Mouse (Mus musculus) bone marrow macrophage, adult 2 months (primary cell): ENCODE data around the gene Sox5. TPM values are rescaled to one million over a fixed set of nuclear protein-coding genes. Genes with fewer than 3 reads are reported as not detected.

Source experiments
- H3K27ac ChIP-seq: 2 replicates; pipeline ENCODE4 v1.5.1; 2012; ENCODE audit warnings: low read depth, low read length; ENCODE audit not compliant: insufficient read depth
- H3K4me1 ChIP-seq: 2 replicates; pipeline ENCODE4 v1.6.1; 2012; ENCODE audit warnings: low read length; ENCODE audit not compliant: control insufficient read depth, insufficient read depth
- H3K4me3 ChIP-seq: 2 replicates; pipeline ENCODE4 v1.5.1; 2012; ENCODE audit warnings: mild to moderate bottlenecking, low read length, moderate library complexity; ENCODE audit not compliant: insufficient read depth
- CTCF ChIP-seq: IDR thresholded peaks from 2 replicates; pipeline ENCODE4 v1.5.1; 2012; ENCODE audit warnings: low read depth, mild to moderate bottlenecking, low read length, moderate library complexity
- POLR2A ChIP-seq: IDR thresholded peaks from 2 replicates; pipeline ENCODE4 v1.6.1; 2012; ENCODE audit warnings: mild to moderate bottlenecking, low read depth, low read length, borderline replicate concordance
- polyA plus RNA-seq: library from polyadenylated mRNA; stranded (reverse); fragments of >200 nt; gene quantifications from 2 replicates; pipeline ENCODE4 v1.2.4, GENCODE M21; 2012; ENCODE audit not compliant: missing spikeins, insufficient read depth, insufficient read length

Sox5 gene
- polyA plus RNA-seq, 1 experiment, result 0.58 TPM

DNA sequence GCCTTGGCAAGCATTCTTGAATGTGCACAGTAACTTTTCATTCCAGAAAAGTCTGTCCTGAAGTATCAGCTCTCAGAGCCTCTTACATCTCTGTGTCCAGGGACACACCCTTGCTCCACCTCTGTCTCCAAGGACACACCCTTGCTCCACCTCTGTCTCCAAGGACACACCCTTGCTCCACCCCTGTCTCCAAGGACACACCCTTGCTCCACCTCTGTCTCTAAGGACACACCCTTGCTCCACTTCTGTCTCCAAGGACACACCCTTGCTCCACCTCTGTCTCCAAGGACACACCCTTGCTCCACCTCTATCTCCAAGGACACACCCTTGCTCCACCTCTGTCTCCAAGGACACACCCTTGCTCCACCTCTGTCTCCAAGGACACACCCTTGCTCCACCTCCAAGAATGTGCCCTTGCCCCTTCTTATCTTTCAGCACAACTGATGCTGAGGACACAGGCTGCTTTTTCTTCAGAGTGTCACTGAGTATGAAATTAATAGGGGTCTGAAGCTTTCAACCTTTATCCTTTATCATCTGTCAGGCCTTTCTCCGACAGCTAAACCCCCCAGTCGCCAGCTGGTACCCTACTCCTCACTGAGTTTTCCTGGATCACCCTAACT is 452.4 kb downstream of the Sox5 start:
- TF ChIP-seq CTCF (no peak), POLR2A (no peak)
- Histone ChIP-seq H3K4me1 (no peaks in the 10 kb centered on the region), H3K27ac (no peak overlapping the region), H3K4me3 (no peak overlapping the region)

DNA sequence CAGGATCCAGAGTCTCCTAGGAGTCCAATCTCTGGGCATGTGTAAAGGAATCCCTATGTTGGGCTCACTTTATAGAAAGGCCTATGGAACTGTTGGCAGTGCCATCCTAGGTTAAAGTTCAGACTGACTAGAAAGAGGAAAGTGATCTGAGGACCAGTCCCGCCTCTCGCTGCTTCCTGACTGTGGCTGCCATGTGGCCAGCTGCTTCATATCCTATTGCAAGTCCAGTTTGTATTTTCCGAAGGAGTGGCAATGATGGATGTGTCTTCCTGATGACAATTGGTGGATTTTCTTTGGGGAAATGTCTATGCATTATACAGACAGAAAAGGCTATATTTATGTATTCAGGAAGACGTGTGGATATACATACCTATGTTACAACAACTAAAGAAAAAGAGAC is 453.0 kb downstream of the Sox5 start:
- Histone ChIP-seq H3K27ac (no peak overlapping the region), H3K4me1 (no peaks in the 10 kb centered on the region), H3K4me3 (no peak overlapping the region)
- TF ChIP-seq POLR2A (no peak), CTCF (no peak)

DNA sequence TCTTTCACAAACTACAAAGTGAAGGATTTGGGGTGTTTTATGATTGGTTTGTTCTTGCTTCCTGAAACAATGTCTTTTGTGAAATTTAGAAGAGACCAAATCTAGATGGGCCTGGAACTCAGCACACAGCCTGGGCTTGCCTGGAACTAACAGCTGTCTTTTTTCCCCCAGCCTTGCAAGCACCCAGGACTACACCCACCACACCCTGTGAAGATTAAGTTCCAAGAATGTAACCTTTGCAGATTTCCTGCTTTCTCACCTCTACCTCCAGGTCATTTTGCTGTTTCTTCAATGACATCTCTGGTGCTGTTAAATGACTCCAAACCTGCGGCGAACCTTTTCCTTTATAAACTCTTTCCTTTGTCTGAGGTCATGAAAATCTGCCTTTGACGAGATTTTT is 455.0 kb downstream of the Sox5 start:
- TF ChIP-seq POLR2A, result no peak
- TF ChIP-seq CTCF, result no peak
- H3K4me1 ChIP-seq, result no peaks in the 10 kb centered on the region
- no peak overlapping the region for H3K4me3 ChIP-seq
- no peak overlapping the region for H3K27ac ChIP-seq

DNA sequence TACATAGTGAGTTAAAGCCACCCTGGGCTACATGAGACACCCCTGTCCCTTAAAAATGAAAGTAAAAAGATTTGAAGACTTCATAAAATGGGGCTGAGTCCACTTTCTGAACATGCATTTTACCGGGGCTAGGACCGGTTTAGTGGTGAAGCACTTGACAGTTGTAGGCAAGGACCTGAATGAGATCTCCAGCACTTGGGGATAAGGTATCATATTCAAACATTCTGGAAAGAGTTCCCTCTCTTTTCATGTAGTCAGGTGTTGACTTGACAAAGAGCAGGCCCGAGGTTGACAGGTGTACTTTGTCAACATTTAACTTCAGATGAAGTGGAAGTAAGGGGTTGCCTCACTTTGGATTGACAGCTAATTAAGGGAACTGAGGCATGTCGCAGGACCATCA is 458.4 kb downstream of the Sox5 start:
- TF ChIP-seq POLR2A (no peak), CTCF (no peak)
- Histone ChIP-seq H3K4me3 (no peak overlapping the region), H3K4me1 (no peaks in the 10 kb centered on the region), H3K27ac (no peak overlapping the region)

DNA sequence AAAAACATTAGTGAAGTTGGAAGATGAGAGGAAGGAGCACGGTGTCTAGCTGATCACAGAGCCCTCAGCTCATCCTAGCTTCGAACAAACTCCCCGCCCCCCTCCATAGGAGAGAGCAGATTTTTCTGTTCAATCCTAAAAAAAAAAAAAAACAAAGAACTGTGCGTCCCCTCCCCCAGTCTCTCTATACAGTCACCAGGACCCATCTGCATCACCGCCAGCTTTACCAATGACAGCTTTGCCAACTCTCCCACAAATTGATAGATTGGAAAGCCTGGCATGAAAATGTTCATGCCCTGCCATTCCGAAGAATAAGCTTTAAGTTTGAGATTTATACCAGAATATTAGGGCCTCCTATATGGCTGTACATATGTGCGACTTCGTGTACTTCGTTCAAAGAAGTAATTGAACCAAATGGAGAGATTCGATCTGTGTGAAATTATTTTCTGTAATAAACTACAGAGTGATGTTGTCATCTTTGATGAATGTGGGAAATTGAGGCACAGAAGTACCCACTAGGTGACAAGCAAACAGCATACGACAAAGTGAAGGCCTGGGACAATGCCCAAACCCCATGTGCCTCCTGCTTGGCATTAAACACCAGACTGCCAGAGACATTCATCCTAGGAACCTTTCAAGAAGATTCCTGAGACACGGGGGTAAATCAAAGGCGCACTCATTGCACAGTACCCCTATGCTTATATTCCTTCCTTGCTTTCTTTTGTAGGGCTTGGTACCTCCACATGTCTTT is 459.3 kb downstream of the Sox5 start:
- no peaks in the 10 kb centered on the region for H3K4me1 ChIP-seq
- TF ChIP-seq CTCF (no peak), POLR2A (no peak)
- H3K4me3 ChIP-seq, result no peak overlapping the region
- H3K27ac ChIP-seq, result no peak overlapping the region

DNA sequence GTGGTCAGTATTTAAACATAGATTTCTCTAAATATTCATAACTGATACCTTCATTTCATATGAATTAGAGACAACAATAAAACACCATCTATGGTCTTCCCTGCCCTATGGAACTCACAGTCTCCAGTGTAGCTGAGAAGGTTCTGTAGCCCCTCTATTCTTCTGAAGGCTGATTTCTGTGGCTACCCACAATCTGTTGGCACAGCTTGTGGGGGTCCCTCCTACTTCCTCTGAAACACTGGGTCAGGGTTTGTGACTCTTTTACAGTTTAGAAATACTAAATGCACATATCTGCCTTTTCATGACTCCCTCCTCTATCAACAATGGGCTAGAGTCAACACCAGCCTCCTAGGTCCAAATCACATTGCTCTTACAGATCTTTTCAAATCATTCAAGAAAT is 461.4 kb downstream of the Sox5 start:
- Histone ChIP-seq H3K4me3 (no peak overlapping the region), H3K27ac (no peak overlapping the region), H3K4me1 (no peaks in the 10 kb centered on the region)
- no peak for TF ChIP-seq CTCF

DNA sequence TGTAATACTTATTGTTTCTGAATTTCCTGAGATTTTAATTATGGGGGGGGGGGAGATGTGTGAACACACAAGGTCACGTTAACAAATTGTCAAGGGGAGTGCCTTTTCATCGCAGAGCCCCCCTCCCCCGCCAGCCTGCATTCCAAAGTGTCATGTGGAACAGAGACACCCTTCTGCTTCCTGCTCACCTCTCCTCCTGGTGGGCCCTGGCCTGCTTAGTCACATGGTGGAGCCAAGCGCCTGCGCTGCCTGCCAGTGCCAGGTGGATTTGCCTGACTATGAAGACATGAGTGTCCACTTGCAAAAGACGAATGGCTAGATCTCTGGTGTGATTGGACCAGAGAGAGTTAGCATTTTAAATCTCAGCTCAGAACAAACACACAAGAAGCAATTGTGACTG is 462.1 kb downstream of the Sox5 start:
- TF ChIP-seq CTCF, result no peak
- no peak for TF ChIP-seq POLR2A
- no peak overlapping the region for H3K27ac ChIP-seq
- H3K4me1 ChIP-seq, result no peaks in the 10 kb centered on the region
- no peak overlapping the region for H3K4me3 ChIP-seq

DNA sequence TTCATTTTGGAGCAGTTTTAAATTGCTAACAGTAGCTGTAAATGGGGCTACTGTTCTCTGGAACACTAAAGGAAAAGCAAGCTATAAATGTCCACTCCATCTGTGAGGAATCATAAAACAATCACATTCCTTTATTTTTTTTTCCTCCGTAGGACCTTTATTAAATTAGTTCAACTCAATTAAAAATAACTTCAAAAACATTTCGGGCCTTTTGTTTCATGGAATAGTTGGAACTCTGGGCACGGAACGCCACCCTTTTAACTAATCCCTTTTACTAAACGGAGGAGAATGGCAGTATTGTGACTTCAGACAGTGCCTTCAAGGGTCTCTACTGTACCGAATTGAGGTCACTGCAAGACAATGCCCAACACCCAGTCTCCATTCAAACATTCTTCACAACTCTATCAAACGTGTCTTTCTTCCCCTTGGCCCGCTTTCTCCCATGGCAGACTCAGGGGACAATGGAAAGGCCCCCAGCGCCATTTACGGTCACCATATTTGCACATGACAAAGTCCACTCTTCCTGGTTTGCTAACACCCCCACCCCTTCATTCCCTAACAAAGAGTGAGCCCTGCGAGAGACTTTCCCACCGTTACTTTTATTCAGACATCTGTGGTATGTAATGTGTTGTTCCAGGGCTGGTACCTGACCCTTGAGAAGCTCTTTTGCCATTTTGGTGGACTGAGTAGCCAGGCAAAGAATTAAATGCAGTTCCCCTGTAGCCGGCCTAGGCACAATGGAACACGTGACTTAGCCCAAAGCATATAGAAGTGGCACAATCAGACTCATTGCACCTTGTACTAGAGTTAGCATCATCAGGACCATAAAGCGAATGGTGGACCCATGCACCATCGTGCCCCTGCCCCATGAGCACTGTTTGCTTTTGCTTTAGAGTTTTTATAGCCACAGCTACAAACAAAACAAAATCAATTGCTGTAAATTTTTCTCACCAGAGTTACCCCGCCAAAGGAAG is 468.7 kb downstream of the Sox5 start:
- H3K27ac ChIP-seq, result no peak overlapping the region
- no peak for TF ChIP-seq CTCF
- TF ChIP-seq POLR2A, result no peak
- no peaks in the 10 kb centered on the region for H3K4me1 ChIP-seq
- H3K4me3 ChIP-seq, result no peak overlapping the region

DNA sequence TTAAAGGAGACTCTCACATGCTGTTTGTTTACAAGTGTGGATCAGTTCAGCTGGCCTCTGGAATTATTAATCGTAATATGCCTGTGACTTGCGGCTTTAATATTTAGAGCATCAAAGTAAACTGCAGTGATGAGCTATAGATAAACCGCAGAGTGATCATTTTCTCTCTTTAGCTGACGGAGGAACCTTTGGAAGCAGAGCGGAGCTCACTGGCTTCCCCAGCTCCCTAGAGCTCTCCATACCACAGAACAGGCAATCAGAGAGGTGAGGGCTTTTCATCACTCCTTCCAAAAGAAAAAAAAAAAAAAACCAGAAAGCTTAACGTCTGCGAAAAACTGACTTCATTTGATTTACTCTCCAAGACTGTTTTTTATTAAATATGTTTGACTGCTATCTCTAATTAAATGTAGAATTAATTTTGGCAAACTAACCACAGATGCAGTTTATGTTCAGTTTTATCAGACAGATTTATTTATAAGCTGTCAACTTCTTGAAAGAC is 469.4 kb downstream of the Sox5 start:
- Histone ChIP-seq H3K4me1 (no peaks in the 10 kb centered on the region), H3K4me3 (no peak overlapping the region), H3K27ac (no peak overlapping the region)
- TF ChIP-seq CTCF (no peak), POLR2A (no peak)
